Mouse (Mus musculus) myocyte (in vitro differentiated cells): ENCODE data around the gene Apobec3.

Source experiments
- CEBPB ChIP-seq: IDR thresholded peaks from 2 replicates; pipeline ENCODE4 v1.6.1; 2011; ENCODE audit warnings: mild to moderate bottlenecking, moderate library complexity; ENCODE audit not compliant: poor library complexity, insufficient read depth, severe bottlenecking
- E2F4 ChIP-seq: IDR thresholded peaks from one replicate; pipeline ENCODE4 v1.6.1; 2011; ENCODE audit warnings: mild to moderate bottlenecking, control low read depth, moderate library complexity; ENCODE audit not compliant: insufficient read depth
- MYOG ChIP-seq, 3 experiments: IDR thresholded peaks; one replicate each; pipeline ENCODE4 v1.6.1; 2011; ENCODE audit warnings: control low read depth in 2 of 3, low read depth in 2 of 3, mild to moderate bottlenecking in 2 of 3; ENCODE audit not compliant: insufficient read length in 2 of 3, control insufficient read depth in 1 of 3, insufficient read depth in 1 of 3
- POLR2A ChIP-seq: IDR thresholded peaks from one replicate; pipeline ENCODE4 v1.6.1; 2011; ENCODE audit warnings: low read depth, mild to moderate bottlenecking, control low read depth, moderate library complexity; ENCODE audit not compliant: insufficient read length
- POLR2AphosphoS2 ChIP-seq: IDR thresholded peaks from one replicate; pipeline ENCODE4 v1.6.1; 2011; ENCODE audit warnings: low read depth, control low read depth; ENCODE audit not compliant: insufficient read length
- REST ChIP-seq: IDR thresholded peaks from one replicate; pipeline ENCODE4 v1.6.1; 2011; ENCODE audit warnings: mild to moderate bottlenecking, control low read depth, moderate library complexity; ENCODE audit not compliant: insufficient read depth, insufficient read length
- SRF ChIP-seq: IDR thresholded peaks from one replicate; pipeline ENCODE4 v1.6.1; 2011; ENCODE audit warnings: low read depth; ENCODE audit not compliant: control insufficient read depth, insufficient read length
- TCF12 ChIP-seq: IDR thresholded peaks from one replicate; pipeline ENCODE4 v1.6.1; 2011; ENCODE audit warnings: mild to moderate bottlenecking, control low read depth; ENCODE audit not compliant: poor library complexity, insufficient read depth, severe bottlenecking

DNA sequence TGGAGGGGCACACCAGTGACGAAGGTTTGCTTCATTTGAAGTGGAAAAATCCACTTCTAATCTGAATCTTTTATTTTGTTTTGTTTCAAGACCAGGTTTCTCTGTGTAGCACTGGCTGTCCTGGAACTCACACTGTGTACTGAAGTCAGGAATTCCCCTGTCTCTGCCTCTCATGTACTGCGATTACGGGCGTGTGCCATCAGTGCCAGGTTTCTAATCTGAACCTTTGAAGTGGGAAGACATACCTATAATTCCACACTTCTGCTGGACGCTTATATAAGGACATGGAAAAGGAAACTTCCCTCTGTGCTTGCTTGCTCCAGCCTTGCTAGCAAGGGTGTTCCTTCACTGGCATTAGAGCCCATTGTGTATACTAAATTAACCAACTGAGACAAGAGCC lies 32.5 kb upstream of the Apobec3 start:
- no peak for TF ChIP-seq REST
- TF ChIP-seq POLR2A, result no peak
- no peak for TF ChIP-seq TCF12
- TF ChIP-seq SRF, result no peak
- TF ChIP-seq CEBPB, result no peak
- no peak for TF ChIP-seq E2F4
- TF ChIP-seq MYOG (IDR thresholded peaks at IDR 0.05; ENCODE audit: control insufficient read depth in 1 of 3, insufficient read depth in 1 of 3, insufficient read length in 2 of 3, low read depth in 2 of 3), result no peak
- no peak for TF ChIP-seq POLR2AphosphoS2
